Mouse (Mus musculus) embryonic stem cell, embryonic (primary cell): ENCODE results near the gene Cldn6.

Source experiments
- CTCF ChIA-PET, 4 experiments: fragments of 300-600 bp in 2 of 4; fragments of 350-600 bp in 2 of 4; sonication (Branson Sonifier 250); formaldehyde crosslinking; loops; one replicate each; lab custom pipeline; 2022; ENCODE audit warnings: inconsistent platforms in 2 of 4; lab: Charles Lee
- POLR2A ChIA-PET, 4 experiments: fragments of 300-600 bp in 2 of 4; fragments of 350-600 bp in 2 of 4; sonication (Branson Sonifier 250); formaldehyde crosslinking; loops; one replicate each; lab custom pipeline; 2022; ENCODE audit warnings: antibody characterized with exemption in 4 of 4, inconsistent platforms in 1 of 4; lab: Charles Lee

Cldn6 gene

DNA sequence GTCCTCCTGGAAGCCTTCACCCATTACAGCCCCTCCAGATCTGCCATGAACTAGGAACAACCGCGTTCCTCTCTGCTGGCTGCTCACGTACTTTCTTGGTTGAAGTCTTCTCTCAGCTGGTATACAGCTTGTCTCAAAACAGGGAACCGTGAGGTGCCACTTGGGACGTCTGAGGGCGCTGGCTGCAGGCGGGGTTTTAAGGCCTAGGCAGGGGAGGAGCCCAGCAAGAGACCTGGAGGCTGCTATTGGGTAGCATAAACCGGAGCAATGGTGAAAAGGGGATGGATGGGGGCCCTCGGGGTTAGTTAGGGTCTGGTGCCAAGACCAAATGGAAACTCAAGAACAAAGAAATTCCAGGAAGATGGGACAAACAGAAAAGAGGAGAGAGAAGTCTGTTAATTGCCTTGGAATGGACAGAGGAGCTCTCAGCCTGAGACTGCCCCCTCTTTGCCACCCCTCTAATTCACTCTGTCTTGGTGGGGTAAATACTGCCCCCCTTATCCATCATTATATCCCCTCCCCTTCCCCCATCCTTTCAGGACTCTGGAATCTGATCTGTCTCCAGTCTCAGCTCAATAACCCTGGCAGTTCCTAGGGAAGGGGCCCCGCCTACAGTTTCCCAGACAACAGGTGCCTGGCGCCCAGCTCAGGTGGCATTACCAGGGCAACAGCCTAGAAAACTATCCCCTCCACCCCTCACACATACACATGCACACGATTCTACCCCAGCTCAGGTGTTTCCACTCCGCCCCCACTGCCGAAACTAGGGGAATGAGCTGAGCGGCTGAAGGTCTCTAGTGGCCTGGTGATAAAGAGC is 5.0 kb downstream of the Cldn6 start, which contains the start of gene Cldn9:
Cldn9 (minus strand) TSS at position 171 of the 817 bp plus-strand sequence.
- CTCF ChIA-PET: interaction anchor here (0.6 to 3.9 kb wide), 16 partner anchors 10 to 484 kb away, joined by 3 to 15 read pairs (median 3); partner anchors contain the start of genes Bicdl2 (in 1 of the 4), Elob (in 1 of the 4), Prss32 (in 1 of the 4) and Prss41 (in 1 of the 4)
- POLR2A ChIA-PET: interaction anchor here (0.7 to 5.3 kb wide), 23 partner anchors 8 to 112 kb away, joined by 3 to 70 read pairs (median 4); partner anchors contain the start of genes Mmp25 (in 1 of the 4), Thoc6 (in 1 of the 4) and Zscan10 (in 1 of the 4)

DNA sequence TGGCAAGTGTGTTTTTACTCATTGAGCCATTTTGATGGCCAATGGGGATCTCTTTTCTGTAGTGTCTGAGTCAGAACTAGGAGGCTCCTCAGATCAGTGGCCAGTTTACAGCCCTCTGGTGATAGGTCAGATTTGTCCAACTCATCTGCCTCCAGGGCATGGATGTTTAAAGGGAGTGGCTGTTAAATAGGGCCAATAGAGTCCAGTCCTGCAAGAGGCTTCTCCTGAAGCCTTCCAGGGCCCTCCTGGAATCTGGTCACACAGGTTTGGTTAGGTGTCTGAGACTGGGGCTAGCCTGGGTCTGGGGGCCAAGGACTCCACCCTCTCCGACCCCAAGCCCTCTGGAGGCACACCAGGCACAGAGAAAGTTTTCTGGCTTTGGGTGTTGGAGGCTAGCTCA is 15.4 kb downstream of the Cldn6 start:
- ChIA-PET POLR2A (interaction anchor here in 2 of 4 experiments (1.2 to 2.4 kb wide), 7 partner anchors 10 to 49 kb away, joined by 3 to 9 read pairs (median 4); partner anchors contain the start of genes Cldn9 (in 2 of the 2) and Pkmyt1 (in 1 of the 2)), CTCF (interaction anchor here in 1 of 4 experiments (1.1 to 1.4 kb wide), 2 partner anchors 11 to 12 kb away, joined by 3 to 7 read pairs; no protein-coding TSS in a partner anchor)

DNA sequence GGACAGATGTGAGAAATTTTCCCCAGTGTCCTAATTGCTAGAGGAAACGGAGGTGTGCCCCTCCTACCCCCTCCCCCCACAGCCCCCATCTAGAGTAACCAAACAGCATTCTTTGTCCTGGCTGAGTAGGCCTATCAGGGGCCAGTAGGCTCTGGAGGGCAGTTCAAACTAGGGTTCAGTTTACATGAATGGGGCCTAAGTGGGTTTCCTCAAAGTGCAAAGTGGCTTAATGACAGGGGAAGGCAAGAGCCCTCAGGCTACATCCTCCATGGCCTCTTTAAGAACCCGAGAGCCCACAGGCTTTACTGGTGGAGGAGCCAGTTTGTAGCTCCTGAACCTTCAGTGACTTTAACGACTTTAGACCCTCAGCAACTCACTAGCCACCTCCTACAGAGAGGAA is 16.8 kb downstream of the Cldn6 start:
- POLR2A ChIA-PET: interaction anchor here in 3 of 4 experiments (0.7 to 5.9 kb wide), 10 partner anchors 10 to 90 kb away, joined by 3 to 70 read pairs (median 6); partner anchors contain the start of genes Cldn9 (in 2 of the 3), Cldn6 (in 1 of the 3), Paqr4 (in 1 of the 3) and Pkmyt1 (in 1 of the 3)
- CTCF ChIA-PET: interaction anchor here in 2 of 4 experiments (0.5 to 2.2 kb wide), 5 partner anchors 10 to 347 kb away, joined by 3 to 17 read pairs (median 4); no protein-coding TSS in a partner anchor

DNA sequence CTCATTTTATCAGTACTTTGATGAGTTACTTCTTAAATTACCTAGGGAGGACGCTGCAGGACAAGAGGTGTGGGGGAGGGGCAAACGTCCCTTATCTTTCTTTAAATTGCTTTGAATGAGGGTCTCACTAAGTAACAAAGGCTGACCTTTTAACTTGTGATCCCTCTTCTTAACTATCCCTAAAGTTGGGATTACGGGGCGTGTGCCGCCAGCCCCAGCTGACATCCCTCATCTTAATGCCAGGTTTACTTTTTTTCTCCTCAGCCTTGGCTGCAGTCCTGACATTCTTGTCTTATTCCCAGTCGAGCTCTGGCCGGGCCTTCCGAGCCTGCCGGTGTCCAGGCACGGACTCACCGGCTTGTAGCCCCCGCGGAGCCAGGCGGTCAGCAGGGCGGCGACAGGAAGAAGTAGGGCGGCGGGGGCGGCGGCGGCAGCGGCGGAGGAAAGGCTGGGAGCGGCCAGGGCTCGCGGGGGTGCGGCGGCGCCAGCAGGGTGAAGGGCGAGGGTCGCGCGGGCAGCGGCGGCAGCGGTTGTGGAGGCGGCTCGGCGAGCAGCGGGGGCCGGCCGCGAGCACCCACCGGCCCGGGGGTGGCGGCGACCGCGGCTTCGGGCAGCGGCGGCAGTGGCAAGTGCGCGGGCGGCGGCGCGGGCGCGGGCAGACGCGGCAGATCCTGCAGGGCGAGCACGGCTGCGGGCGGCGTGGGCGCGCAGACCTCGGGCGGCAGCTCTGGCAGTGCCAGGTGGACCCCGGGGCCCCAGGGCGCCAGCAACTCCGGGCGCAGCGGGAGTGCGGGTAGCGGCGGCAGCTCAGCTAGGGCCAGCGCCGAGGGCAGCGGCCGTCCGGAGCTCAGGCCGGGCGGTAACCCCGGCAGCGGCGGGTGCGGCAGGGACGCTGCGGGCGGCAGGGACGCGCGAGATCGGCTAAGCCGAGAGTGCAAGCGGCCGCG is 20.4 kb downstream of the Cldn6 start:
- ChIA-PET CTCF (interaction anchor here (0.5 to 3.2 kb wide), 45 partner anchors 11 to 152 kb away, joined by 3 to 25 read pairs (median 5); partner anchors contain the start of genes Cldn9 (in 2 of the 4), 1520401A03Rik (in 1 of the 4), Bicdl2 (in 1 of the 4) and Cldn6 (in 1 of the 4)), POLR2A (interaction anchor here in 3 of 4 experiments (0.6 to 5.9 kb wide), 46 partner anchors 9 to 552 kb away, joined by 3 to 70 read pairs (median 4); partner anchors contain the start of genes Cldn9 (in 3 of the 3), Zscan10 (in 2 of the 3), 1520401A03Rik (in 1 of the 3) and Ccnf (in 1 of the 3))

DNA sequence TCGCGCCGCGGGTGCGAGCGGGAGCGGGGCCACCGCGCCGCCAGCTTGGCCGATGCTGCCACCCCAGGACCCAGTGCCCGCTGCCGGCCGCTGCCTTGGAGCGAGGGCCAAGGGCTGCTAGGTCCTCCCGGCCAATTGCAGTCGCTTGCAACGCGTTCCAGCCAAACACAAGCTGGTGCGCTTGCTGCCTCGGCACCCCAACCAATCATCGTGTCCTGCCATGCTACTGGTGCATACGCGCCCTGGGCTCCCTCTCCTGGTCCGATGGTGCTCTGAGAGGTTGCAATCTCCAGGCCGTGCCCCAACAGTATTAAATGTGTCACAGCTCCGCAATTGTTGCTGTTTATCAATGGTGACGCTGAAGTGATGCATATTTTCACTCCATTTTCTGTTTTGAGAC is 21.0 kb downstream of the Cldn6 start:
- CTCF ChIA-PET: interaction anchor here (0.6 to 3.2 kb wide), 49 partner anchors 10 to 294 kb away, joined by 3 to 25 read pairs (median 5); partner anchors contain the start of genes Cldn9 (in 2 of the 4), 1520401A03Rik (in 1 of the 4), Bicdl2 (in 1 of the 4) and Cldn6 (in 1 of the 4)

DNA sequence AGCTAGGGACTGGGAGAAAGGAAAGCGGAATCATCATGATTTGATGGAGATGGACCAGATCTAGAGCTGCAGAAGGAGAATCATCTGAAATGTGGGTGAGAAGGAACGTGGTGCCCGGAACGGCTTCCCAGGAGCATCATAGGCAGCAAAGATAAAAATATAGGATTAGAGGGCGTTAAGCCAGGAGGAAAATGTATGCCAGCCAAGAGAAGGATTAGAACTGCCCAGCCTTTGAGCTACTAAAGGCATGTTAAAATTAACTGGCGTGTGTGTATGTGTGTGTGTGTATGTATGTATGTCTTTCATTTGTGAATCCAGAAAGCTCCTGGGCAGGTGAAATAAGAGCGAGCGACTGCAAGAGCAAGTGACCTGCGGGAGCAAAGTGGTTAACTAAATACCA is 24.3 kb downstream of the Cldn6 start:
- POLR2A ChIA-PET: interaction anchor here in 3 of 4 experiments (0.6 to 1.2 kb wide), 5 partner anchors 18 to 37 kb away, joined by 3 to 4 read pairs (median 3); no protein-coding TSS in a partner anchor

More for the DNA sequence above, 21.0 kb downstream of the Cldn6 start:
- POLR2A ChIA-PET: interaction anchor here (0.6 to 5.9 kb wide), 53 partner anchors 8 to 551 kb away, joined by 3 to 70 read pairs (median 4); partner anchors contain the start of genes Cldn9 (in 3 of the 4), Cldn6 (in 2 of the 4), Zscan10 (in 2 of the 4) and Ccnf (in 1 of the 4)

DNA sequence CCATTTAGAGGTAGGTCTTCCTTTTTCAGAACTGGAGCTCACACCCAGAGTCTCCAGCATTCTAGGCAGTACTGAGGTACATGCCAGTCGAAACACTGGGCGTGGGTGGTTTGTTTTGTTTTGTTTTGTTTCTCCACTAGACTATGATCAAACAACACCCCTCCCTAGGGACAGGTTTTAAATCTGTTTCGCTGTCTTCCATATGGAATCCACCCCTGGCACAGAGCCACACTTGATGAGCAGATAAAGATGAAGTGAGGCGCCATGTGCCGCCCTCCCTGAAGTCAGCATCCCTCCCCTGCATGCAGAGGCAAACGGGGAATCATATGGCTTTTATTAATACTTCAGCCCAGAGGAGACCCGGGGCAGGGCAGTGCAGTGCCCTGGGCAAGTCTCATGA is 25.7 kb downstream of the Cldn6 start:
- ChIA-PET CTCF (interaction anchor here (0.6 to 5.6 kb wide), 10 partner anchors 21 to 74 kb away, joined by 3 to 47 read pairs (median 5); partner anchors contain the start of genes Bicdl2 (in 1 of the 4) and Cldn9 (in 1 of the 4)), POLR2A (interaction anchor here in 2 of 4 experiments (0.7 to 2.1 kb wide), 3 partner anchors 35 to 54 kb away, joined by 3 to 6 read pairs (median 4); no protein-coding TSS in a partner anchor)

More for the DNA sequence above, 24.3 kb downstream of the Cldn6 start:
- CTCF ChIA-PET: interaction anchor here in 3 of 4 experiments (0.5 to 5.6 kb wide), 7 partner anchors 23 to 1576 kb away, joined by 3 to 47 read pairs (median 3); partner anchors contain the start of gene Pkmyt1 (in 1 of the 3)

DNA sequence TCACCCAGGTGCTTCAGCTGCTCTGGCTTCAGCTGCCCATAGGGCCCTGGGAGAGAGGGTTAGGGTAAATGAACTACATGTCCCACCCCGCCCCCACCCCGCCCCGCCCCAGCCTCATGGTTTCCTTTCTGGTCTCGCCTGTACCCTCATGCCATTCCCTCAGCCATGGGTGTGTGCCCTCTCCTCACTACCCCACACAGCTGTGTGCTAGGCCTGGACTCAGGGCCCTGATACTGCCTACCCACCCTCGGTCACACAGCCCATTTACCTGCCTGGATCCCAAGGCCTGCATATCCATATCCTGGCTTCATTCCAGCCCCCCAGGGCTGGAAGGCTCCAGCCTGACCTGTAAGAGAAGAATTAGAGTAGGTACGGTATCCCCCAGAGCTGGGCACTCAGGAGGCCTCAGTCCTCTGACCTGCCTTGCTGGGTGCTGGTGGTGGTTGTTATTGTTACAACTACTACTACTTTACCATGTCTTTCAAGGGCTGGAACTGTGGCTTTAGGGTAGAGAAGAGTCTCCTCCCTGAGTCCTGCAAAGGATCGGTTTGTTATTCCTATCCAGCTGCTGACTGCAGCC is 26.6 kb downstream of the Cldn6 start:
- ChIA-PET POLR2A (interaction anchor here in 3 of 4 experiments (0.5 to 2.1 kb wide), 16 partner anchors 9 to 138 kb away, joined by 3 to 7 read pairs (median 4); partner anchors contain the start of gene 1520401A03Rik (in 1 of the 3)), CTCF (interaction anchor here (0.5 to 5.6 kb wide), 86 partner anchors 7 to 966 kb away, joined by 3 to 47 read pairs (median 5); partner anchors contain the start of genes Bicdl2 (in 3 of the 4), Cldn9 (in 3 of the 4), Mmp25 (in 3 of the 4) and 1520401A03Rik (in 2 of the 4))

DNA sequence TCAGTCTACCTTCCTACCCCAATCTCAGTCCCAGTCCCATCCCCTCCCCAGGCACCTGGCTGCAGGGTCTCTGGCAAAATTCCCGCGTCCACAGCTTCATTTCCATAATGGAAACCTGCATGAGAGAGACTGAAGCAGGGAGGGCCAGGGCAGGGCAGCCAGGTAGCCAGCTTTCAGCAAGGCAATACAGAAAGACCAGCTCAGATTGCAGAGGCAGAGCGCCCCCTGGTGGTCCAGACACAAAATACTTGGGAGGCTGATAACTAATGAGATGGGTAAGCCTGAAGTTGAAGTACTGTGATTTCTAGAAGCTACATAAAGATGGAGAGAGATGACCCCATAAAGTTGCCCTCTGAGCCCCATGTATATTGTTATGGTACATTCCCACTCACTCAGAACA is 27.2 kb downstream of the Cldn6 start:
- POLR2A ChIA-PET: interaction anchor here in 3 of 4 experiments (0.5 to 2.5 kb wide), 20 partner anchors 10 to 139 kb away, joined by 3 to 7 read pairs (median 3); partner anchors contain the start of gene 1520401A03Rik (in 1 of the 3)
- CTCF ChIA-PET: interaction anchor here (0.5 to 5.6 kb wide), 91 partner anchors 8 to 967 kb away, joined by 3 to 47 read pairs (median 5); partner anchors contain the start of genes Bicdl2 (in 3 of the 4), Cldn9 (in 3 of the 4), Mmp25 (in 3 of the 4) and 1520401A03Rik (in 2 of the 4)

DNA sequence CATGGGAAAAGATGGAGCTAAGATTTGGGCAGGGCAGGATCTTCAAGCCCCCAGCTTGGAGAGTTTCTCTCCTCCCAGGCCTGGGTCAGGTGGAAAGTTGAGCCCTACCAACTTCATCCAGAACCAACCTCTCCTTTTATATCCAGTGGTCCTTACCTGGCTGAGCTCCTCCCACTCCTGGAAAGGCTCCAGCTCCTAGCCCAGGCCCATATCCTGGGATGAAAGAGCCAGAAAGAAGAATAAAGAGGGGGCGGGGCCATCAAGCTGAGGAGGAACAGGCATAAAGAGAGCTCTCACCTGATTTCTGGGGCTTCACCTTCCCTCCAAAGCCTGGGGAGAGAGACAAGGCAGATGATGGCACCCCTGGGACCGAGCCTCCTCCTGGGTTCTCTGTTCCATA is 38.0 kb downstream of the Cldn6 start:
- POLR2A ChIA-PET: interaction anchor here in 2 of 4 experiments (0.6 to 16.9 kb wide), 8 partner anchors 9 to 118 kb away, joined by 3 to 197 read pairs (median 4); partner anchors contain the start of genes Pkmyt1 (in 2 of the 2), Cldn9 (in 1 of the 2), Kremen2 (in 1 of the 2) and Paqr4 (in 1 of the 2)
- CTCF ChIA-PET: interaction anchor here (0.6 to 2.7 kb wide), 4 partner anchors 11 to 107 kb away, joined by 3 to 13 read pairs (median 5); no protein-coding TSS in a partner anchor

DNA sequence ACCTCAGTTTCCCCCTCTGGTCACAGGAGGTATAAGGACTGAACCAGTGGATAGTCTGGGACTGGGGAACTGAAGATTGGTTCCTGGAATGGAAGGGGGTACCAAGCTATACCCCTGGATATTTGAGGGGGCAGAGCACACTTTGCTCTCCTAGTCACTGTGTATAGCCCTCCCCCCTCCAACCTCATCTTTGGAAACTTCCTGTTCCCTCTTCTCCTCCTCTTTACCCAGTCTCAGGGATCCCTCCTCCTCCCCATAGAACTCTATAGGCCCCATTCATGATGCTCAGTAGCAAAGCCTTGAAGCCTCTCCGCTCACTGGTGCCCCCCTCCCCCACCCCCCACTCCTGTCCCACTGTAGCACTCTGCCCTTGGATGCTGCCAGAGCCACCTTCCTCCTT is 40.4 kb downstream of the Cldn6 start:
- ChIA-PET CTCF (interaction anchor here in 3 of 4 experiments (0.9 to 4.3 kb wide), 7 partner anchors 13 to 159 kb away, joined by 3 to 24 read pairs (median 5); no protein-coding TSS in a partner anchor), POLR2A (interaction anchor here in 1 of 4 experiments (0.6 to 16.9 kb wide), 2 partner anchors 22 to 45 kb away, joined by 3 to 197 read pairs; partner anchors contain the start of genes Kremen2 and Paqr4)

DNA sequence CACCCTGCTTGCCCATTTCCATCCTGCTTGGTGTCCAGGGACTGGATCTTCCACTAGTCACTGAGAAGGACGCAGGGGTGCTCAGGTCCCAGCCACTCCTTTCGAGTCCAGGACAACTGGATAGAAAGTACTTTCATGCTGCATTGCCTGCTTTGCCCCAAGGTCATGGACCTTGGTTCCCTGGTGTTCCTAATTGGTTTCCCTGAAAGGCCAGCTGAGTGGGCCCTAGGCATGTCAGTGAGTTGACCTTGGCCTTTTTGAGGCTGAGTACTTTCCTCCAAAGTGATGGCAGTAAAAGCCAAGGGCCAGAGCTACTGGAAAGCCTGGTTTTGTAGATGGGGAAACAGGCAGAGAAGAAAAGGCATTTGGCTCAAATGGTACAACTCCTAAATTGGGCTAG is 42.8 kb downstream of the Cldn6 start:
- ChIA-PET CTCF (interaction anchor here (0.5 to 4.3 kb wide), 8 partner anchors 15 to 272 kb away, joined by 3 to 24 read pairs (median 4); partner anchors contain the start of genes Prss32 (in 1 of the 4) and Prss41 (in 1 of the 4)), POLR2A (interaction anchor here in 2 of 4 experiments (1.1 to 16.9 kb wide), 7 partner anchors 15 to 123 kb away, joined by 3 to 197 read pairs (median 4); partner anchors contain the start of genes Paqr4 (in 2 of the 2), Flywch1 (in 1 of the 2), Kremen2 (in 1 of the 2) and Zfp13 (in 1 of the 2))

DNA sequence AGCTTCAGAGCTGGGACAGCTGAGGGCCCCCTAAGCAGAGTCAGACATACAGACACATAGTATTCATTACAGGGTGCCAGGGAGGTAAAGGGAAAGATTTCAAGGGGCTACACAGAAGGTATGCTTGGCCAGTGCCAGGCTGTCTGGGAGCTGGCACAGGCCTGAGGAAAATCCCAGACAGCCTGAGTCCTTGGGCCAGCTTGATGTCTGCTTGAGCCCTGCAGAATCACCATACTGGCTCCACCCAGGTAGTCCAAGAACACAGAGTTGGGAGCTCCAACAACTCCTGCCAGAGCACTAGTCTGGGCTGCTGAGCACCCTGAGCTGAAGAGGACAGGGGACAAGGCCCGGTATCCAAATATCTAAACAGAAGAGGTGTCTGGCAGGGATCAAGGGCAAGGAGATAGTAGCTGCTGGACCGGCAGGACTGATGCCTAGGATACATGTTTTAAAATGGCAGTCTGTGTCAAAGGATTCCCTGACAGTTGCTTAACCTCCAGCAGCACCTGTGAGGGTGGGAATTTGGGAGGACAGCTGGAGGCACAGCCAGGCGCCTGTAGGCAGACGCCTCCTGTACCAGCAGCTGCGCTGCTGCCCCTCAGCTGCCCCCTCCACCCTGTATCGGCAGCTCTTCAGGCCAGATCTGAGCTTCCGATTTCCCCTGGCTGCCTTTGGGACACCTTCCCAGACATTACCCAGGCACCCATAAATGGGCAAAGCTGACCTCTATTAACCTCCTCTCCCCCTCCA is 43.5 kb downstream of the Cldn6 start, which contains the start of gene 1520401A03Rik:
1520401A03Rik (minus strand) TSS at position 408 of the 750 bp plus-strand sequence.
- POLR2A ChIA-PET: interaction anchor here in 2 of 4 experiments (0.6 to 16.9 kb wide), 7 partner anchors 17 to 86 kb away, joined by 3 to 197 read pairs (median 4); partner anchors contain the start of genes Paqr4 (in 2 of the 2) and Kremen2 (in 1 of the 2)
- CTCF ChIA-PET: interaction anchor here (0.5 to 4.3 kb wide), 11 partner anchors 16 to 271 kb away, joined by 3 to 24 read pairs (median 4); partner anchors contain the start of genes Prss32 (in 1 of the 4) and Prss41 (in 1 of the 4)
